Mouse (Mus musculus): ENCODE measurements around the gene Eid3. TPM values are rescaled to one million over a fixed set of nuclear protein-coding genes. Genes with fewer than 3 reads are reported as not detected.

Eid3 gene
- total RNA-seq (2021), result 1 to 10 TPM; 1.8 to 2.1 TPM
- long read RNA-seq, experiment 1, result 0 reads
- long read RNA-seq, experiment 2, result 0 reads

GRCm38 (mm10) chr10:82866356-82866755 lies at the start of gene Eid3:
Eid3 (plus strand) TSS chr10:82866626.
- DNase-seq (ENCODE audit: low spot score in 2 of 2), result no peak

GRCm38 (mm10) chr10:82817514-82817913 lies 48.9 kb upstream of the Eid3 start:
- no peak for DNase-seq (ENCODE audit: low spot score in 2 of 2)

- no peak for DNase-seq (ENCODE audit: low spot score in 2 of 2)
Observed at GRCm38 (mm10) chr10:82817936-82818335, 48.5 kb upstream of the Eid3 start.

GRCm38 (mm10) chr10:82818661-82819060 lies 47.8 kb upstream of the Eid3 start:
- no peak for DNase-seq (ENCODE audit: low spot score in 2 of 2)

GRCm38 (mm10) chr10:82823108-82823778 lies 43.2 kb upstream of the Eid3 start:
- DNase-seq (ENCODE audit: low spot score in 2 of 2), result no peak

- DNase-seq (ENCODE audit: low spot score in 2 of 2), result no peak
Observed at GRCm38 (mm10) chr10:82823779-82824177, 42.6 kb upstream of the Eid3 start.

- DNase-seq (ENCODE audit: low spot score in 2 of 2), result no peak
Observed at GRCm38 (mm10) chr10:82824541-82824940, 41.9 kb upstream of the Eid3 start.

- no peak for DNase-seq (ENCODE audit: low spot score in 2 of 2)
Observed at GRCm38 (mm10) chr10:82826516-82826915, 39.9 kb upstream of the Eid3 start.

- DNase-seq (ENCODE audit: low spot score in 2 of 2), result no peak
Observed at GRCm38 (mm10) chr10:82833926-82834325, 32.5 kb upstream of the Eid3 start, which contains the start of gene Txnrd1. Txnrd1 (plus strand) TSS chr10:82833951.

- no peak for DNase-seq (ENCODE audit: low spot score in 2 of 2)
Observed at GRCm38 (mm10) chr10:82835898-82836297, 30.5 kb upstream of the Eid3 start.

- no peak for DNase-seq (ENCODE audit: low spot score in 2 of 2)
Observed at GRCm38 (mm10) chr10:82838390-82838789, 28.0 kb upstream of the Eid3 start.

GRCm38 (mm10) chr10:82844090-82844489 lies 22.3 kb upstream of the Eid3 start:
- DNase-seq (ENCODE audit: low spot score in 2 of 2), result no peak

GRCm38 (mm10) chr10:82844731-82845130 lies 21.7 kb upstream of the Eid3 start:
- no peak for DNase-seq (ENCODE audit: low spot score in 2 of 2)

- DNase-seq (ENCODE audit: low spot score in 2 of 2), result no peak
Observed at GRCm38 (mm10) chr10:82847821-82848459, 18.5 kb upstream of the Eid3 start.

- DNase-seq (ENCODE audit: low spot score in 2 of 2), result no peak
Observed at GRCm38 (mm10) chr10:82849686-82850353, 16.6 kb upstream of the Eid3 start.

GRCm38 (mm10) chr10:82850354-82850752 lies 16.1 kb upstream of the Eid3 start:
- DNase-seq (ENCODE audit: low spot score in 2 of 2), result no peak

GRCm38 (mm10) chr10:82851751-82852150 lies 14.7 kb upstream of the Eid3 start:
- DNase-seq (ENCODE audit: low spot score in 2 of 2), result no peak

GRCm38 (mm10) chr10:82858032-82858680 lies 8.3 kb upstream of the Eid3 start:
- no peak for DNase-seq (ENCODE audit: low spot score in 2 of 2)

- peak; percentile 75 to 86 for DNase-seq (ENCODE audit: low spot score in 2 of 2)
Observed at GRCm38 (mm10) chr10:82858691-82859532, 7.5 kb upstream of the Eid3 start.

GRCm38 (mm10) chr10:82859533-82859915 lies 6.9 kb upstream of the Eid3 start:
- DNase-seq (ENCODE audit: low spot score in 2 of 2), result peak in 1 of 2 experiments; percentile 28
